Mouse (Mus musculus): Measurements from ENCODE around the gene Pank3. TPM values are rescaled to one million over a fixed set of nuclear protein-coding genes. Genes with fewer than 3 reads are reported as not detected.
"Not testable (repeated sequence)": the region's sequence is repeated elsewhere in the genome, so short reads cannot be mapped to it uniquely, and the experiment has no call there.

Gene Pank3
- total RNA-seq, 2 experiments from 2014 or later: 50.9 to 51.4 TPM

GRCm38 (mm10) chr11:35770741-35771504, 1.6 kb downstream of the Pank3 start:
- no peak for DNase-seq (ENCODE audit: low spot score in 2 of 2)
- intact Hi-C loops (cut with DNase I): no loop called here

- DNase-seq (ENCODE audit: low spot score in 2 of 2): no peak
- intact Hi-C loops (cut with DNase I): loop anchor here (5.0 kb wide), 1 partner anchor 57 kb away; the partner anchor contains the start of gene Rars
These were observed 6.3 kb downstream of the Pank3 start for GRCm38 (mm10) chr11:35775606-35776005.

GRCm38 (mm10) chr11:35776452-35776851, 7.2 kb downstream of the Pank3 start:
- DNase-seq (ENCODE audit: low spot score in 2 of 2): no peak

GRCm38 (mm10) chr11:35780336-35780735, 11.1 kb downstream of the Pank3 start:
- intact Hi-C loops (cut with DNase I): no loop called here
- DNase-seq (ENCODE audit: low spot score in 2 of 2): no peak

More at GRCm38 (mm10) chr11:35776452-35776851, 7.2 kb downstream of the Pank3 start:
- intact Hi-C loops (cut with DNase I): loop anchor here (5.0 kb wide), 1 partner anchor 56 kb away; the partner anchor contains the start of gene Rars

- DNase-seq (ENCODE audit: low spot score in 2 of 2): no peak
- intact Hi-C loops (cut with DNase I): no loop called here
These were observed 13.2 kb downstream of the Pank3 start for GRCm38 (mm10) chr11:35782444-35782843.

- intact Hi-C loops (cut with DNase I): no loop called here
These were observed 13.8 kb downstream of the Pank3 start for GRCm38 (mm10) chr11:35783038-35783437.

GRCm38 (mm10) chr11:35784002-35784401, 14.7 kb downstream of the Pank3 start:
- DNase-seq (ENCODE audit: low spot score in 2 of 2): no peak

More at GRCm38 (mm10) chr11:35783038-35783437, 13.8 kb downstream of the Pank3 start:
- no peak for DNase-seq (ENCODE audit: low spot score in 2 of 2)

GRCm38 (mm10) chr11:35784537-35784936, 15.3 kb downstream of the Pank3 start:
- DNase-seq (ENCODE audit: low spot score in 2 of 2): no peak
- intact Hi-C loops (cut with DNase I): no loop called here

More at GRCm38 (mm10) chr11:35784002-35784401, 14.7 kb downstream of the Pank3 start:
- intact Hi-C loops (cut with DNase I): no loop called here

- DNase-seq (ENCODE audit: low spot score in 2 of 2): no peak
- intact Hi-C loops (cut with DNase I): no loop called here
These were observed 19.2 kb downstream of the Pank3 start for GRCm38 (mm10) chr11:35788443-35788842.

GRCm38 (mm10) chr11:35792800-35793199, 23.5 kb downstream of the Pank3 start:
- DNase-seq (ENCODE audit: low spot score in 2 of 2); intact Hi-C loops (cut with DNase I): not testable (repeated sequence)

GRCm38 (mm10) chr11:35797751-35798494, 28.6 kb downstream of the Pank3 start:
- intact Hi-C loops (cut with DNase I): no loop called here
- DNase-seq (ENCODE audit: low spot score in 2 of 2): peak; percentile 52 to 54

- intact Hi-C loops (cut with DNase I): no loop called here
- peak; percentile 82 to 84 for DNase-seq (ENCODE audit: low spot score in 2 of 2)
These were observed 29.2 kb downstream of the Pank3 start for GRCm38 (mm10) chr11:35798495-35798820.

- intact Hi-C loops (cut with DNase I): no loop called here
- peak in 1 of 2 experiments; percentile 20 for DNase-seq (ENCODE audit: low spot score in 2 of 2)
These were observed 29.6 kb downstream of the Pank3 start, which contains the start of gene Fbll1 for GRCm38 (mm10) chr11:35798874-35799273. Gene Fbll1 (minus strand): TSS chr11:35798884.

- no peak for DNase-seq (ENCODE audit: low spot score in 2 of 2)
- intact Hi-C loops (cut with DNase I): no loop called here
These were observed 32.0 kb downstream of the Pank3 start for GRCm38 (mm10) chr11:35801332-35801731.

GRCm38 (mm10) chr11:35811458-35811857, 42.2 kb downstream of the Pank3 start:
- intact Hi-C loops (cut with DNase I): no loop called here
- no peak for DNase-seq (ENCODE audit: low spot score in 2 of 2)

- intact Hi-C loops (cut with DNase I): no loop called here
- DNase-seq (ENCODE audit: low spot score in 2 of 2): no peak
These were observed 47.0 kb downstream of the Pank3 start for GRCm38 (mm10) chr11:35816316-35816715.

GRCm38 (mm10) chr11:35827714-35828113, 58.4 kb downstream of the Pank3 start:
- no peak for DNase-seq (ENCODE audit: low spot score in 2 of 2)
- intact Hi-C loops (cut with DNase I): no loop called here

GRCm38 (mm10) chr11:35832139-35832538, 62.9 kb downstream of the Pank3 start:
- no peak for DNase-seq (ENCODE audit: low spot score in 2 of 2)
- intact Hi-C loops (cut with DNase I): loop anchor here (5.0 kb wide), 2 partner anchors 55 to 170 kb away; no protein-coding TSS in a partner anchor

GRCm38 (mm10) chr11:35833270-35833669, 64.0 kb downstream of the Pank3 start:
- intact Hi-C loops (cut with DNase I): loop anchor here (5.0 kb wide), 2 partner anchors 56 to 169 kb away; no protein-coding TSS in a partner anchor
- no peak for DNase-seq (ENCODE audit: low spot score in 2 of 2)

Measured in left cerebral cortex, postnatal 14 days (tissue).